Mouse (Mus musculus): Measurements from ENCODE around the gene Apobec2.
"Not testable (repeated sequence)": the region's sequence is repeated elsewhere in the genome, so short reads cannot be mapped to it uniquely, and the experiment has no call there.

Gene Apobec2

DNA sequence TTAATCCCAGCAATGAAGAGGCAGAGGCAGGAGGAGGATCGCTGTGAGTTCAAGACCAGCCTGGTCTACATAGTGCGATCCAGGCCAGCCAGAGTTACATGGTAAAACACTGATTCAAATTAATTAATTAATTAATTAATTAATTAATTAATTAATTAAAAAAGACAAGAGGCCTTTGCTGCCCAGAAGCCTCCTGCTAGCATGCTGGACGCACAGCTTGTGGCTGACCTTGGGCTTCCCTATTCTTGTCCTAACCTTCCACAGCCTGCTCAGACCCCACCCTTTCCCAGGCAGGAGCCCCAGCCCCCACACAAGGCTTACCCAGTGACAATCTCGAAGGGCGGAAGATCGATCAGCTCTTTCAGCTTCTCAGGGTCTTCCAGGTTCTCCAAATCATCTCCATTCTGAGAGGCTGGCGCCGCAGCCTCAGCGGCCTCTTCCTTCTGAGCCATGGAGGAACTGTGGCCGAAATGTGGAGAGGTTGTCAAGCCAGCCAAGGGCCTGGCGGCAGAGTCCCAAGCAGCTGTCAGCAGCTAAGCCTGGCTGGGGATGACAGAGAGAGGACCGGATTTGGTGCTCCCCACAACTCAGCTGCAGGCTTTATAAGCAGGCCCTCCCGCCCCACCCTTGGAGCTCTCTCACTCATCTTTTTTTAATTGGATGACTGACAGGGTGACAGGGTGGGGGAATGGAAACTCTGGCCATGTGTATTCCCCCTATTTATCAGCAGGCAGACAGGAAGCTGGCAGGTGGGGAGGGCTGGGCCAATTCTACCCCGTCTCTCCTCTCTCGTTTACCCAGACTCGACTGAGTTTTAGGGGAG lies at the start of gene Apobec2:
TSS of gene Apobec2 (minus strand) at position 773 of the 823 bp plus-strand sequence.
- in situ Hi-C loops (cut with MboI, MseI), result loop anchor here (10.0 kb wide), 1 partner anchor 172 kb away; no protein-coding TSS in a partner anchor

DNA sequence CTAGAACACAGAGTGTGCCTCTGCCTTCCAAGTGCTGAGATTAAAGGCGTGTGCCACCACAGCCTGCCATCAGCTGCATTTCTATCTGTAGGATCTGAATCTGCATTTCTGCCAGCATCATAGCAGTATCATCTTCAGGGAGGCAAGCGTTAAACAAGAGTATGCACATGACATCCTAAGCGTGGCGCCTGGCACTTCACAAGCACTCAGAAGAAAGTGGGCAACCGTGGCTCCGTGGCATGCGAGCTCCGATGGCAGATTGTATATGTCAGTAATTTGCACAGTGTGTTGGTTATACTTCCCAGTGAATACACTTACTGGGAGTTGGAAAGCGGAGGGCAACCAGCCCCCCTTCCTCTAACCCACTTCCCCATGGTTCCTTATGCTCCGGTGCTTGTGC lies 47.2 kb upstream of the Apobec2 start:
- in situ Hi-C loops (cut with MboI, MseI), result loop anchor here (10.0 kb wide), 1 partner anchor 1755 kb away; no protein-coding TSS in a partner anchor

GRCm38 (mm10) chr17:48475444-48475843 lies 42.7 kb upstream of the Apobec2 start:
- in situ Hi-C loops (cut with MboI, MseI), result no loop called here

DNA sequence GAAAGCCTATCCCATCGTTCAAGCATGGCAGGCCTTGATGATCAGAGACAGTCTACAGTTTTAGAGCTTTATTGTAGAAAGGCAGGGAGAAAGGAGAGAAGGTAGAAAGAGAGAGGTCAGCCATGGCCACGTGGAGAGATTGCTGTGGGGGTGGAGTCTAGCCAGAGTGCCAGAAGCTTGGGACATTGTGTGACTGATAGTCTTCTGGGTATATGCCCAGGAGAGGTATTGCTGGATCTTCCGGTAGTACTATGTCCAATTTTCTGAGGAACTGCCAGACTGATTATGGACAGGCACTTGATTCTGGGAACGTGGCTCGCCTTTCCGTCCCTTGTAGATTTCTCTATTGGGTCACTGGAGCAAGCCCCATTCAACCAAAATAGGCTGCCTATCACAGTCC lies 41.6 kb upstream of the Apobec2 start:
- in situ Hi-C loops (cut with MboI, MseI), result not testable (repeated sequence)

DNA sequence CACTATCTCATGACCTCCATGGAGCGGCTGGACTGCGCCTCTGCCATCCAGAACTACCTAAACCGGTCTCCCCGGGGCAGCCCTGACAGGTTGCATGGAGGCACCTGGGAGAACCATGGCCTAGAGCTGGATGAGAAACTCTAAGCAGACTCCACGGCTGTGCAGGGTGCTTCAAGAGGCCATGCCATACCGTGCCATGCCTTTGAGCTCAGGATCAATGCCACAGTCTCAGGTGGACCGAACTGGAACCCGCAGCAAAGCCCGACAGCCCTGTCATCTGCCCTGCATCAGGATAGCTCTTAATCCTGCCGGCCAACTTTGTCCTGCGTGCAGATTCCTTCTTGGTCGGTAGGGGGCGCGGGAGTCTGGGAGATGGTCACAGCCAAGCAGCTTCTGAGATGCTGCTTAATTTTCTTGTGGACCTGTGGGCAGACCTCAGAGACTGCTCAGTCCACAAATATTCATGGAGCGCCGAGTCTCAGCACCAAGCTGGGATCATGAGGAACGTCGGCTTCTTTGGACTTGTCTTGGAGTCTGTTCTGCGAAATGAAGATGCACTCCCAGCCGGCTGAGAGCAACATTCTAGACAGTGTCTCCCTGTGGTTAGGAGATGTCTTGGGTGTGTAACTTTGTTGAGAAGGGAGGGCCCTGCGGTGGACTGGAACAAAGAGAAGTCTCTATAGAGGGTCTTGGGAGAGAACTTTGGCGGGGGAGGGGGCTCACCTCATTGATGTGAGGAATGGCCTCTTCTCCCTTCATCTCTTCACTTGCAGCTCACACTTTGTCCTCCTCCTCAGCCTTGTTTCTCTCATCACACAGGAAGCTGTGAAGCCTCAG lies 34.9 kb upstream of the Apobec2 start:
- in situ Hi-C loops (cut with MboI, MseI), result no loop called here

DNA sequence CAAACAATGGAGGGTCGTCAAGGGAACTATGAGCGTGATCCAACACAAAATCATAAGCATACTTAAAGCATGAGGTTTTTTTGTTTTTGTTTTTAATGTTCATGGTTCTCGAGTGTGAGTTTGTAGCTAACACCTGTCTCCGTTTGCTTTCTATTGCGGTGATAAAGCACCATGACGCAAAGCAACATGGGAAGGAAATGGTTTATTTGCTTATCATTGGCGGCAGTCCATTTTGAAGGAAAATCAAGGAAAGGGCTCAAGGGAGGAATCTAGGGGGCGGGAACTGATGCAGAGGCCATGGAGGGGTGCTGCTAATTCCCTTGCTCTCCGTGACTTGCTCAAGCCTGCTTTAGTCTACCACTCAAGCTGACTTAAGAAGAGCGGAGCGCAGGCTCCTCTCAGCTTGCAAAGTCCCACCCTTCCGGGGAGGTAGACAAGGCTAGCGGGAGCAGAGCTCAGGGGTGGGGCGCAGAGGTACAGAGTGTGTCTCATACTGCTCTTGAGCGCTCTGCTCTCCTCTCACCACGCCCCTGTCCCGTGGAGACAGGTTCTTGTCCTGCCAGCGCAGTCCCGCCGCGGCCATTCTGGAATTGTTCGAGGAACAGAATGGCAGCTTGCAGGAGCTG lies 34.2 kb upstream of the Apobec2 start:
- in situ Hi-C loops (cut with MboI, MseI), result no loop called here

DNA sequence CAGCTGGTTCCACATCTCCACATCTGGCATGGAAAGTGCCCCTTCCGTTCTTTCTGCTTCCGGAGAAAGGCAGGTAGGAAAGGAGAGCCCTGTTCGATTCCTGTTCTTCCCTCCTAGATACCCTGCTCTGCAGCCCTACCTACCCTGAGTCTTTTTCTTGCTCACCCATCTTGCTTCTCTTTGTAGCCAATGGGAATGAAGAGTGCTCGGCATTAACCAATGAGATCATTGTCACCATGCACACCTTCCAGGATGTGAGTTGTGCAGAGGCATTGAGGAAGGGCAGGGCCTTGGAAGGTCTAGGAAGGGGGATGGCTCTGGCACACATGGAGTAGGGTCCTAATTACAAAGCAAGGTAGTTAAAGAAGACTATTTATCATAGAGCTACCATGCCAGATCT lies 30.7 kb upstream of the Apobec2 start:
- in situ Hi-C loops (cut with MboI, MseI), result no loop called here

- in situ Hi-C loops (cut with MboI, MseI), result no loop called here
Measured at GRCm38 (mm10) chr17:48462096-48462495, 29.4 kb upstream of the Apobec2 start.

DNA sequence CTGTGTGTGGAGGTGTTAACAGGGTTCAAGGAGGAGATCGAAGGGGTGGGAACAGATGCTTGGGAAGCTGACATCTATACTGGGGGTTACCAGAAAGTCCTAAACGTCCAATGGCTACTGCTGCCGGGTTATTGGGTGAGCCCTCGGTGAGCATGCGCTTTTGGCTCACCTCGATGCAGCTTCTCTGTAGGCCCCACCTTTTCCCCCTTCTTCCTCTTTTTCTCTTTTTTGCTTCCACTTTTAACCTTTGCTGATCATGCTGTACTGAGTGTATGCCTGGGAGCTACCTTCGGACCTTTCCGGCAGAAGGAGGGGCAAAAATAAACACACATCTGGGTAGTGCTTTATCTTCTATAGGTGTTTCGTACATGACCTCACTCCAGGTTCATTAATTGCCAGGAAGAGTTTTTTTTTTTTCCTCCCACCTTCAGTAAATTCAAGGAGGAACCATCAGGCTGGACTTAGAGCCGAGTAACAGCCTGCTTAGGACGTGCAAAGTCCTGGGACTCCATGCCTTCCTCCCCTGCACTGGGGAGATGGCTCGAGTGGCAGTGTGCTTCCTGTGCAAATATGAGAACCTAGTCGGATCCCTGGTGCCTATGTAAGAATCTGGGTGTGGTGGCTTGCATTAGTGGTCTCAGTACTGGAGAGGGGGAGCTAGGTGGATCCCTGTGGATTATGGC lies 25.4 kb upstream of the Apobec2 start:
- in situ Hi-C loops (cut with MboI, MseI), result no loop called here

DNA sequence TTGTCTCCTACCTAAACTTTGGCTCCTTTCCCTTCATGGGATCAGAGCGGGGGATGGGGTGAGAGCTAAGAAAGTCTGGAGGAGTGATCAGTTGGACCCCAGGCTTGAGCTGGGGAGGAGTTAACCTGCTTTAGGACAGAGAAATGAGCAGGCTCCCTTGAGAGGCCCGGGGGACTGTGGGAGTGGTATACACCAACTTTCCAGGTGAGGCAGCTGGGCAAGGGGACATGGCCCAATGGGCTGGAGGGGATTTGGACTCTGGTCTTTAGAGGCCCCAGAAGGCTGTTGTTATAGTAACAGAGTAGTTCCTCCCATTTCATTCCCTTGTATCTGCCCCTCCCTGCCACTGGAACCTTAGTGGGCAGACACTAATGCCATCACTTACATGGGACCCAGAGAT lies 23.2 kb upstream of the Apobec2 start:
- in situ Hi-C loops (cut with MboI, MseI), result no loop called here

GRCm38 (mm10) chr17:48454688-48455087 lies 22.0 kb upstream of the Apobec2 start, which contains the start of gene Unc5cl:
Gene Unc5cl (plus strand): TSS chr17:48454901.
- in situ Hi-C loops (cut with MboI, MseI), result no loop called here

DNA sequence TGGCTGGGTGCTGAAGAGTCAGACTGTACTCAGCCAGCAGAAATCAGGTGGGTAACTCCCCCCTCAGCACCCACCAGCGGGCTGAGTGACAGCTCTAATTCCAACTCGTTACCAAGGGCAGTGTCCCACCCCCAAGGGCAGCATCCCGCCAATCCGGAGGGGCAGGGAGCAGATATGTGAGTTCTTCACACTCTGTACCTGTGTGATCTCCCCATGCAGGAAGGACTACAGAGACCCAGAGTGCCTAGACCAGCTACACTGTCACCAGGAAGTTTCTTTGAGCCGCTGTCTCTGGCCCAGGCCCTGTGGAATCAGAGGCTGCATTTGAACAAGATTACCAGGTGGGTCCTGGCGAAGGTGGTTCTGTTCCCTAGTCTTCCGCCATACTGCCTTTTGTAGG lies 21.5 kb upstream of the Apobec2 start:
- in situ Hi-C loops (cut with MboI, MseI), result no loop called here

DNA sequence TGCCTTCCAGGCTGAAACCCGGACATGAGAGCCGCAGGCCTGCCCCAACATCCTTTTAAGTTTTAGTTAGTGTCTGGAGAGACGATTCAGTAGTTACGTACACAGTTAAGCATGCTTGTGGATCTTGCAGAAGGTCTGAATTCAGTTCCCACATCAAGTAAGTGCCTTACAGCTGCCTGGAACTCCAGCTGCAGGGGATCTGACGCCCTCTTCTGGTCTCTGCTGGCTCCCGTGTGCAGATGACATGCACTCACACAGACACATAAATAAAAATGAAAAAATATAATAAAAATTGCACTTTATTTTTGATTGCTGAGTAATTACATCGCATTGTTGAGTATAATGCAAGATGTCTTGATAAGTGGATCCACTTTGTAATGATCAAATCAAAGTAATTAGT lies 20.8 kb upstream of the Apobec2 start:
- in situ Hi-C loops (cut with MboI, MseI), result no loop called here

GRCm38 (mm10) chr17:48451753-48452444 lies 19.2 kb upstream of the Apobec2 start:
- in situ Hi-C loops (cut with MboI, MseI), result no loop called here

GRCm38 (mm10) chr17:48451353-48451675 lies 18.6 kb upstream of the Apobec2 start, which contains the start of gene Tspo2:
Gene Tspo2 (minus strand): TSS chr17:48451522.
- in situ Hi-C loops (cut with MboI, MseI), result no loop called here

DNA sequence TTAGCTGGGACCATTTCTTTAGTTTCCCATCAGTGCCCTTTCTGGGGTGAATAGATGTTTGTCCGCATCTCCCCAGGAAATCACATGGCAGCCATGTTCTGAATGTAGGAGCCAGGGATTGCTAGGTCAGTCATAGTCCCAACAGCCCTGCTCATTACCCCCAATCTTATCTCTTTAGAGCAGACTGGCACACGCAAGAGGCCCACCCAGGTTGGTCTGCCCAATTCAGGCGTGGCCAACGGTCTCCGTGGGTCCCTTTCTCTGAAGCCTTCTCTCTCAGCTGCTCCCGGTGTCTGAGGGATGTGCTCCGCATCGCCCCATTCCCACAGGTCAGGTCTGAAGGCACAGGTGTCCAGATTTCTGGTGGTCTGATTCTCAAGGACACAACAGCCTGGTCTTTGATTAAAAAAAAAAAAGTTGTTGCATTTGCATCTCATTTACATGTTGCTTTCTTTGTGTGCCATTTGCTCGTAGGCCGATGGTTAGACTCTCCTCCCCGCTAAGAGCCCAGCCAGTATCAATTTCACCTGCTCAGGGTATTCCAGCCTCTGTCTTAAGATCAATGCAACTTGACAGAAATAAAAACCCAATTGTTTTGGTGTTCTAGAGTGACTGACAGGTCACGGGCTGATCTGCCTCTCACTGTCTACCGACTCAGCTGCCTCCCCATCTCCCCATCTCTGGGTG lies 18.1 kb upstream of the Apobec2 start:
- in situ Hi-C loops (cut with MboI, MseI), result no loop called here

GRCm38 (mm10) chr17:48447675-48448074 lies 14.9 kb upstream of the Apobec2 start:
- in situ Hi-C loops (cut with MboI, MseI), result no loop called here

- in situ Hi-C loops (cut with MboI, MseI), result no loop called here
Measured at GRCm38 (mm10) chr17:48443542-48444145, 10.9 kb upstream of the Apobec2 start.

GRCm38 (mm10) chr17:48442745-48443457 lies 10.2 kb upstream of the Apobec2 start:
- in situ Hi-C loops (cut with MboI, MseI), result no loop called here
